Mouse (Mus musculus): ENCODE results near the gene Csnk1g1. TPM values are rescaled to one million over a fixed set of nuclear protein-coding genes. Genes with fewer than 3 reads are reported as not detected.

The Csnk1g1 gene
- total RNA-seq, 2 experiments from 2014 or later, result 41.6 to 44.0 TPM

GRCm38 (mm10) chr9:66038082-66038481 lies 129.4 kb downstream of the Csnk1g1 start:
- DNase-seq (ENCODE audit: low spot score in 2 of 2), result peak; percentile 59 to 68
- H3K4me3 ChIP-seq, result no peak overlapping the region
- peak overlapping the region; percentile 86 for H3K27ac ChIP-seq
- no peak for TF ChIP-seq CTCF (conservative IDR thresholded peaks at IDR 0.05)

- no peak for DNase-seq (ENCODE audit: low spot score in 2 of 2)
- Histone ChIP-seq H3K27ac (peak overlapping the region; percentile 86), H3K4me3 (no peak overlapping the region)
- TF ChIP-seq CTCF (conservative IDR thresholded peaks at IDR 0.05), result no peak
Measured at GRCm38 (mm10) chr9:66038581-66038980, 129.9 kb downstream of the Csnk1g1 start.

GRCm38 (mm10) chr9:66039290-66039689 lies 130.6 kb downstream of the Csnk1g1 start:
- no peak for TF ChIP-seq CTCF (conservative IDR thresholded peaks at IDR 0.05)
- peak overlapping the region; percentile 86 for H3K27ac ChIP-seq
- DNase-seq (ENCODE audit: low spot score in 2 of 2), result no peak
- no peak overlapping the region for H3K4me3 ChIP-seq

GRCm38 (mm10) chr9:66040801-66041200 lies 132.1 kb downstream of the Csnk1g1 start:
- no peak for TF ChIP-seq CTCF (conservative IDR thresholded peaks at IDR 0.05)
- H3K27ac ChIP-seq, result peak overlapping the region; percentile 86
- DNase-seq (ENCODE audit: low spot score in 2 of 2), result peak in 1 of 2 experiments; percentile 46
- H3K4me3 ChIP-seq, result no peak overlapping the region

GRCm38 (mm10) chr9:66042331-66042730 lies 133.6 kb downstream of the Csnk1g1 start:
- DNase-seq (ENCODE audit: low spot score in 2 of 2), result no peak
- Histone ChIP-seq H3K27ac (peak overlapping the region; percentile 86; the same call in 1 of the 2 replicates), H3K4me3 (no peak overlapping the region)
- no peak for TF ChIP-seq CTCF (conservative IDR thresholded peaks at IDR 0.05)

GRCm38 (mm10) chr9:66043241-66043640 lies 134.5 kb downstream of the Csnk1g1 start:
- TF ChIP-seq CTCF (conservative IDR thresholded peaks at IDR 0.05), result no peak
- H3K4me3 ChIP-seq, result no peak overlapping the region
- DNase-seq (ENCODE audit: low spot score in 2 of 2), result no peak
- H3K27ac ChIP-seq, result no peak overlapping the region

GRCm38 (mm10) chr9:66049931-66050601 lies 141.3 kb downstream of the Csnk1g1 start:
- peak; percentile 70 for TF ChIP-seq CTCF (conservative IDR thresholded peaks at IDR 0.05)
- peak overlapping the region; percentile 28; the same call in 1 of the 2 replicates for H3K27ac ChIP-seq
- H3K4me3 ChIP-seq, result no peak overlapping the region
- no peak for DNase-seq (ENCODE audit: low spot score in 2 of 2)

GRCm38 (mm10) chr9:66051493-66051892 lies 142.8 kb downstream of the Csnk1g1 start:
- no peak for TF ChIP-seq CTCF (conservative IDR thresholded peaks at IDR 0.05)
- no peak overlapping the region for H3K4me3 ChIP-seq
- H3K27ac ChIP-seq, result no peak overlapping the region
- DNase-seq (ENCODE audit: low spot score in 2 of 2), result no peak

- no peak for TF ChIP-seq CTCF (conservative IDR thresholded peaks at IDR 0.05)
- Histone ChIP-seq H3K27ac (no peak overlapping the region), H3K4me3 (no peak overlapping the region)
- no peak for DNase-seq (ENCODE audit: low spot score in 2 of 2)
Measured at GRCm38 (mm10) chr9:66052731-66053130, 144.0 kb downstream of the Csnk1g1 start.

GRCm38 (mm10) chr9:66053620-66054019 lies 144.9 kb downstream of the Csnk1g1 start:
- no peak for DNase-seq (ENCODE audit: low spot score in 2 of 2)
- Histone ChIP-seq H3K27ac (no peak overlapping the region), H3K4me3 (no peak overlapping the region)
- peak; percentile 39 for TF ChIP-seq CTCF (conservative IDR thresholded peaks at IDR 0.05)

GRCm38 (mm10) chr9:66059583-66060307 lies 151.0 kb downstream of the Csnk1g1 start, which contains the start of gene Ppib:
Gene Ppib, plus strand, starts transcription at chr9:66060222.
- H3K4me3 ChIP-seq, result peak within 1 kb of the TSS; percentile 73
- TF ChIP-seq CTCF (conservative IDR thresholded peaks at IDR 0.05), result no peak; the same call in 1 of the 2 replicates
- DNase-seq (ENCODE audit: low spot score in 2 of 2), result peak; percentile 98
- peak within 1 kb of the TSS; percentile 97 for H3K27ac ChIP-seq

GRCm38 (mm10) chr9:66060308-66060647 lies 151.6 kb downstream of the Csnk1g1 start:
- H3K27ac ChIP-seq, result peak overlapping the region; percentile 97
- no peak for TF ChIP-seq CTCF (conservative IDR thresholded peaks at IDR 0.05)

GRCm38 (mm10) chr9:66060986-66061385 lies 152.3 kb downstream of the Csnk1g1 start:
- Histone ChIP-seq H3K27ac (peak overlapping the region; percentile 97), H3K4me3 (peak overlapping the region; percentile 73)
- no peak for DNase-seq (ENCODE audit: low spot score in 2 of 2)
- TF ChIP-seq CTCF (conservative IDR thresholded peaks at IDR 0.05), result no peak

More at GRCm38 (mm10) chr9:66060308-66060647, 151.6 kb downstream of the Csnk1g1 start:
- peak overlapping the region; percentile 73 for H3K4me3 ChIP-seq
- DNase-seq (ENCODE audit: low spot score in 2 of 2), result no peak

Measured in layer of hippocampus, adult 2 months (tissue).